Mouse (Mus musculus): ENCODE measurements at regions not wholly inside any gene's neighbourhood (a gene's known extent, or its start where the extent isn't known, plus 50 kb on each side); places are given as distances from the start of the nearest gene placed in this dataset.
A peak's percentile ranks its signal among the peaks of the same experiment; 100 is the strongest.

DNA sequence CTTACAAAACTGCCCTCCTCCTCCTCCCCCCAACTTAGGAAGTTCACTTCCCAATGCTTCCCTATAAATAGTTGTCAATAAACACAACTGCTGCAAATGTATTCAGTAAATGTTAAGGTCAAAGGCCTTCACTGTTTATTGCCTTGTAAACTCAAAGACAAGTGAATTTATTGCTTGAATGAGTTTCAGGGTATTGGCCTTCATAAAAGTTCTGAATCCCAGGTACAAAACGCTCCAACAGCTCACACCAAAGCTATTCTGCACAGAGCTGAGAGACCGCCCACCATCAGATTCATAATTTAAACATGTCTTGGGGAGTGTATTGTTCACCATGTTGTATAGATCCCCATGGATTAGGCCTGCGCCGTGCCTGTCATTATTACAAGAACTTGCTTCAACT lies 53.9 kb upstream of the Cdkn3 start:
- DNase-seq (ENCODE audit: low read depth), result no peak

DNA sequence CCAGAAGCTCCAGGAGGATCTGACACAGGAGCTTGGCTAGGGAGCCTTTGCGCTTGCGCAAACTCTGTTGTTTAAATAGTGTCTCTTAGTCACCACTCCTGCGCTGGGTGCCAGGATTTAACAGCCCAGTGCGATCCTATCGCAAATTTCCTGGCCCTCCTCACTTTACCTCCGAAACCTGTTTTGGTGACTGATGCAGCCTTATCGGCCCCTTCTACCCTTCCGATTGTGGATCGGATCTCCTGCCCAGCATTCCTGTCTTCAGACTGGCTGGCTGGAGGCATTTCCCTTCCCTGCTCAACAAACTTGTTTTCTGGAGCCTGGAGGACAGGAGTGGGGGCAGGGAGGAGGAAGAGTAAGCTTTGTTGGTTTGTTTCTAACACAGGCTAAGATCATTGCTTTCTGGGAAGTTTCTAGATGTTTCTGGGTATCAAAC lies 56.0 kb upstream of the Cdkn3 start:
- peak; percentile 33 for DNase-seq (ENCODE audit: low read depth)

DNA sequence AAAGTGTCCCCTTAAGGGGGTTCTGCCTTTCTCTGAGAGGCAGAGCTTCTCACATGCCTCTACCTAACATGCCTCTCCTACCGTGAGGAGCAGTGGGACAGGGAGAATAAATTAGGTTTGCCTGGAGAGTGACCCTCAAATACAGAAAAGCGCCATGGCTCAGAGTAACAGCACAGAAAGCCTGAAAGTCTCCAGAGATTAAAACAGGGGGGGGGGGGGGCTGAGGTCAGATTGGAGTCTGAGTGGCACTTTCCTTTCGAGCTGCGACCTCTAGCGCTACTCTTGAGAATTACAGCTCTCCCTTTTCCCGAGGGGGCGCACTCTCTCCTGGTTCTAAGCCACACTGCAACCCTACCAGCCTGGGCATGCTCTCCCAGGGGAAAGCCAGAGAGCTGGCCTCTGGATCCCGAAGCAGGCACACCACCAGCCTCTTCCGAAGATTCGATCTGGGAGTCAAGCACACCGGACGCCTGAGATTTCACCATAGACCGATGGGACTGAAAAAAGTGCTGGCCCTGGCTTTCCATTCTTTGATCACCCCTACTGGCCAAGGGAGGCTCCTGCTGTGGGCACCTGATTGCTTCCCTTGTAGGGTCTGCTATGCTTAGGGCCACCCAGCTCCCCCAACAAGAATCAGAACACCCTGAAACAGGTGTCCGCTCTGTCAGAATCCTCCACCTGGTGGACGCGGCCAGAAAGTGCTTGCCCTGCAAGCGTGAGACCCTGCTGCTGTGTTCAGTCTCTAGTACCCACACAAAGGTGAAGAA lies 57.5 kb upstream of the Cdkn3 start:
- DNase-seq (ENCODE audit: low read depth), result peak; percentile 17

DNA sequence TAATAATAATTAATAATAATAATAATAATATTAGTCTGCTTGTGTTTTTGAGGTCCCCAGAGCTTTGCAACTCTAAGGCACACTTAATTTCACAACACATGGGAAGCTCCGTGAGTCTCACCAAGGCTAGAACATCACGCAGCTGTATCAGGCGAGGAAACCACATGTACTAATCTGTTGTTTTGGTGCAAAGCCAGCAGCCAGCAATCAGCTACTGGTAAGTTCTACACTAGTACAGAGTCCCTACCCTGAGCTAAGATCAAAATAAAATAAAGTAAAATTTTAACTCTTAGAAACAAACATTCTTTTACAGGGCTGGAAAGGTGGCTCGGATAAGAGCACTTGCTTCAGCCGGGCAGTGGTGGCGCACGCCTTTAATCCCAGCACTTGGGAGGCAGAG lies 67.8 kb upstream of the Cdkn3 start:
- DNase-seq (ENCODE audit: low read depth), result no peak

DNA sequence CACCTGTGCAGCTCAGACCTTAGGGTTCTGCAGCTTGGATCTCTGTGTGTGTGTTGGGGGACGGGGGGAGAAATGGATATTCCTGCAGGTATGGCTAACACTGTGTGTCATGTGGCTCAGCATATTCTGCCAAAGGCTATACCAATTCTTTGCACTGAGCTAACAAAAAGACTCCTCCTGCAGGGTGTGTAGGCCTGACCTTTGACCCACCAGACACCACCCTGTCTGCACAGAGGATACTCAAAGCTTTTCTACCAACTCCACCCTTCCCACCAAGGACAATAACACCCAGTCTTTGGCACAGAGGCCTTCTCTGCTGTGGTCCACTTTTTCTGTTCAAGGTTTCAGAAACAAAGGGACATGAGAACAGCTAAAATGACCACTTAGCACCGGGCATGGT lies 68.3 kb upstream of the Cdkn3 start:
- no peak for DNase-seq (ENCODE audit: low read depth)

DNA sequence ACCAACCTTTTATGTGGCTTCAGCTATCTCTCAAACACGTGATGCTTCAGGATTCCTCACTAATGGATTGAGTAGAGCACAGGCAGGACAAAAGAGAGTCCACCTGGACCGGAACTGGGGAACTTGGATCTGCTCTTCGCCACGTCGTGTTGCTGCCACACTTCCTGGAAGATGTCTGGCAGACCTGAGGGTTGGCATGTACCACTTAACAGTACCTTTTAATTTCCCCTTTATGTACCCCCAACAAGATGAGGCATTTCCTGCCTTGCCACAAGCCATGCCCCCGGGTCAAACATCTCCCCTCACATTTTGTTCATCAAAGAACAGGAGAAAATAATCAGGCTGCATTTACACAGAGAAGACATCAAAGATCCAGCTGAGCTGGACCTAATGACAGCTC lies 77.6 kb upstream of the Cdkn3 start:
- DNase-seq (ENCODE audit: low read depth), result no peak

DNA sequence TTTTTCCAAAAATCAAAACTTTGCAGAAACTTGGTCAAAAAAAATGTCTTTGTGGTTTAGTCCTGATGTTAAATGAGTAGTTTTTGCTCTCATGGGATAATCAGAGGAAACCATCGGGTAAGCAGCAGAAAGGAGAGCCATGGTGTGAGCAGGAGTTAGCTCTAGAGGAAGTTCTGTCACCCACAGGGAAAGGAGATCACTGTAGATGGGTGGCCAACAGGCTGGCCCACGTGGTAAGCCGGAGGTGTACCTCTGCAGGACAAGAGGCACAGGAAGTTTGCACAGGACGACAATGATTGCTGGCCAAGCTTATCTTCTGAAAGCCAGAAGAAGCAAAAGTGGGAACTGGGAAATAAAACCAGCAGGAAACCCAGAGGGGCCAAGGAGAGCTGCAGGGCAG lies 81.4 kb upstream of the Cdkn3 start:
- DNase-seq (ENCODE audit: low read depth), result peak; percentile 74

DNA sequence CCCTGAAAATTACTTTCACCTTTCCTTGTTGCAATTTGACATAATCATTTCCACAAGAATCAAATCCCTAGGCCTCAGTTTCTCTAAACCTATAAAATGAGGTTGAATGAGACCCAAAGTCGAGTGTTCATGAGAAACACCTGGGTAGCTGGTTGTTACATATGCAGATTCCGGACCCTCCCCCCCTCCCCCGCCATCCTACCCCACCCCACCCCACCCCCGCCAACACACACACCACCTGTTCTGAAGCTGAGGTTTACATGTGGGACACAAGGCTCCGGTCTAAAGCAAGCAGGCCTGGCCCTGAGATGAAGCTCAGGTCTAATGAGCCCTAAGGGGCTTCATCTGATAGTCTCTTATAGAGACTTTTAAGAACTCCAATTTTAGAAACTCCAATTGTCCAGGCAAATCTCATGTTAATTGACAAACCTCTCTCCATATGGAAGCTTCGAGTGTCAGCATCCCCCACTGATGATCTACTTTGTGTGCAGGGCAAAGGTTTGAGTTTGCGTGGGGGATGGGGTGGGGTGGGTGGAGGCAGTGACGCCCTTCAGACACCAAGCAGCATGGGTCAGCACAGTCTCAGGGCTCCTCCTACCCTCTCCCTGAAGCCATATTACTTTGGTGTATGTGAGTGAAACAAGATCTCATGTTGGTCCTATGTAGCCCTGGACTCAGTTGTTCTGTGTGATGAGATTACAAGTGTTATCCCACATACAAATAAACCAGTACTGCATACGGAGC lies 88.7 kb upstream of the Cdkn3 start:
- no peak for DNase-seq (ENCODE audit: low read depth)

DNA sequence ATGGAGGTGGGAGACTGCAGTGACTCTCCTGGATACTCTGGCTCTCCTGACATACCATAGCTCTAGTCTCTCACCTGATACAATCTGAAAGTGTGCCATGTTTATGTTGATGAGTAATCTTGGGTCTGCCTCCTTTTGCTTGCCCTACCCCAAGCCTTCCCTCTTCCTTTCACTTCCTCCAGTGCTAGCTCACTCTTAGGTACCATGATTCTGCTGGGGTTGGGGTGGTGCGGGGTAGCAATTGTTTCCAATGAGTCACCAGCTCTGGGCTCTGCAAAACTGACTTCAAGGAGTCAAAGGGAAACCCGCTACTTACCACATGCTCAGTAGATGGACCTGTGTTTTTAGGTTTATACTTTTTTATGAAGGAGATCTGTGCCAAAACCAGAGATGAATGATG lies 89.3 kb upstream of the Cdkn3 start:
- peak; percentile 10 for DNase-seq (ENCODE audit: low read depth)

DNA sequence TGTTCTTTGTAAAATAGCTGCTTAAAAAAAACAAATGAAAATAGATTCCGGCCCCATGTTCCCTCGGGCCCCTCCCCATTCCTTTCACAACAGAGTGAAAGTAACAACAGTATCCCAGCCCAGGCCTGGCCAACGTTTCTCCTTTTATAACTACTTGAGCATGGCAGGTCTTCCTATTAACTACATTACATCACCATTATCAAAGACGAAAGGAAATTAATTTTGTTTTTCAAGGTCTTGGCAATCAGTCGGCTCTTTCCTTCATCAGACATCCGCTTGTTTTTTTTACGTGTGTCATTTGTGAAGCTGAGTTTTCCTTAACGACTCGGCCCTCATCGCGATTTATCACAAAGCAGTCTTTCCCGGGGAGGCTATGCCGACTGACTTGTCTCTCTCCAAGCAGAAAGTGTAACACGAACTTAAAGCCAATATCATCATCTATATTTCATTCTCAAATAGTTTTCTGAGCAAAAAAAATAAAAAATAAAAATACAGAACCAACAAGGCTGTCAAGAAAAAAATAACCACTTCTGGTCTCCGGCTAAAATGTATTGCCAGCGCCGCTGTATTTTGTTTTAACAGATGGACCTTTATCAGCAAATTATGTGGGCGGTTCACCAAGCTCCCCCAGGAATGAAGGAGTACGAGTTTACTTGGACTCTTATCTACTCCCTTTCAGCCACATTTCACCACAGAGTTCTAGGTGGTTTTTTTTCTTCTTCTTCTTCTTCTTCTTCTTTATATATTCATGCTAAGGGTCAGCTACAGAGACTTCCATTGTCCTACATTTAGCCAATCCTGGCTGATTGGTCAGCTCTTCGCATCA lies 89.9 kb upstream of the Cdkn3 start:
- DNase-seq (ENCODE audit: low read depth), result no peak

DNA sequence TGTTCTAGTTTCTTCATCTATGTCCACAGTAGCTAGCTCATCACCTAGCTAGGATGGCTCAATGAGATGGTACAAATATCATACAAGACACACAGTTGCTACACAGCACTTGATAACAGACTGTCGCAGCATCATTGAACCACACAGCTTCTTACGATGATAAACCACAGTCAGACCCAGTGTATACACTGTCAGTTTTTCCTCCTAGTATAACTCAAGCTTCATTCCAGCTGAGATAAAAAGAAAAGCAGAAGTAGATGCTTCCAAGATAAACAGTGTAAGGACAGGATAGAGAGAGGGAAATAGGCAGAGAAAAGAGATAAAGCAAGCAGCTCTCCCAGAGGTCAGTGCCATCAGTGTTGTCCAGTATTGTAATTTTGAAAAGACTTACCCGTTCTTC lies 92.1 kb upstream of the Cdkn3 start:
- DNase-seq (ENCODE audit: low read depth), result no peak

DNA sequence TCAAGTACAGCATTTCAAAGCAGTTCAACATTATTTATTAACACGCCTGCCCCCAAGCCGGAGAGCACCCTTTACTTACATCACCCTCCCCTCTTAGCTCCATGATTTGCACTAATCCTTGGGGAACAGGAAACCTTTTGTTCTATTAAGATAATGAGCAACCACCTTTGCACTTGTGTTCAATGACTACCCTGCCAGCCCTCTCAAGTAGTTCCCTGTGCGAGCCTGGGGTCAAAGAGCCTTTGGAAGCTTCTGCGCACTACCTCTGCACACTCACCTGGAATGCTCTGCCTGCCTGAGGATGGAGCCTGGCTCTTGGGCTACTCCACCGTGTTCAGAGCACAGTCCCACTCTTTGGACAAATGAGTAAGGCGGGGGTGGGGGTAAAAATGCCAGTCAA lies 96.0 kb upstream of the Cdkn3 start:
- DNase-seq (ENCODE audit: low read depth), result no peak

DNA sequence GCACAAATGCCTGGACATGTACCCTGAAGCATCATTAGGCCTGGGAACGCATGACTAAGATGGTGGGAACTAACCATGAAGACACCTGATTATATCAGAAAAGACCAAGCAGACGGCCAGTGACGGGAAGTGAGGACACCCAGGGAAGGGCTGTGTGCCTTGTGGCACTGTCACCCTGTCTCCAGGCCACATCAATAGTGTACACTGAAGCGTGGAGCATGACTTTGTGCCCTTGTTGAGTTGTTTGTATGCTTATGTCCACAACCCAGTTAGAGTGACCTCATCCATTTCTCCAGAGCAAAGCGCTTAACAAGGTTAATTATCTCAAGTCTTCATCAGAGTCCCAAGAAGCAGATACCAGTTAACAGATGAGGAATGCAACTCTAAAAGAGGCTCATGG lies 96.8 kb upstream of the Cdkn3 start:
- no peak for DNase-seq (ENCODE audit: low read depth)

DNA sequence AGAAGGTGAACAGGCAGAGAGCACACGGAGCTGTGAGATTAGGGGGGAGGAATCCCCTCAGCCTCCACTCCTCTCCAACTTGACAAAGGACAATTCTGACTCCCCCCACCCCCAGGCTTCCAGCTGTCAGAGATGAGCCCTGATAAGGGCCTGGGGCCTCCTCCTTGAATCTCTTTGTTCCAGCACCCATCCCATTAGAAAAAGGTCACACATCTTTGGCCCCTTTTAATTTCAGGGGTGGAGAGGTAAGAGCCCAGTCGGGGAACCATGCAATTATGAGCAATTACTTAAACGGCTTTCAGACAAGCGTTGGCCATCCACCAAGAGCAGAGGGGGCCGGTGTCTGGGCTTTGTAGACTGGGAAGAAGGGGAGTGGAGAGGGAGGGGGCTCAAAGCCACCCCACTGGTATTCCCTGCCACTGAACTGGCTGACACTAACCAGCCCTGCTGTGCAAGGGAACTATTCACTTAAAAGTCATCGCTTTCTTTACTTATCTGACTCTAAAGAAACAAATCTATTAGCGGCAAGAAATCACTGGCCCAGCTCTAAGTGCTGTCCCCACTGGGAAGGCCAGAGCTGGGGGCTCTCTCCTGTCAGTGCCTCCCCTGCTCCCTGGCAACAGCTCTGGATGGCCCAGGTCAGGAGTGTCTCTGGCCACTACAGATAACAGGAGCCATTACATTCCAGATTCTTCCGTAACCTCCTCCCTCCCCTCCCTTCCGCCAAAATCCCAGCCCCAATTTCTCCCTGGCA lies 98.4 kb upstream of the Cdkn3 start:
- DNase-seq (ENCODE audit: low read depth), result no peak

DNA sequence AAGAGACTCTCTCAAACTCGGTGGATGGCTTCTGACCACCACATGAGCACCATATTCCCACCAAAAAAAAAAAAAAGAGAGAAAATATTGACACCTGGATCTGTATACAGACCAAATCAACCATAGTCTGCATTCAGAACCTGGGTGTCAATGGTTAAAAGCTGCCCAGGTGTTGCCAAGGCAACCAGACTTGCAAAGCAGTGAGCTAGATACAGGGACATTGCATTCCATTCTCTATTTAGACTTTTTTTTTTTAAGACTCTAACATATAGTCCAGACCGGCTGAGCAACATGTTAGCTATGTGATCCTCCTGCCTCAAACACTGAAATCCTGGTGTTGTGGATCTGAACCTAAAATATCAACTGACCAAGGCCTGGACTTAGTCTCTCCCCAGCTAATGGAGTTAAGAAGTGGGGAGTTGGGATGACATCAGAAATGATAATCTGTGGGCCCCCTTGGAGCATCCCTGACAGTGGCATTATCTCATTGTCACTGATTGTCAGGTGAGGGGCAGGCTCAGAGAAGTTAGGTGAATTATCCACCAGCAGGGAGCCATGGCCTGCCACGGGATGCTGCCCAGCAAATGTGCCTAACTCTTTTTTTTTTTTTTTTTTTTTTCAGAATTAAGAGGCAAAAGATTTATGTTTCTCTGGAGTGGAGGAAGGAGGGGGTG lies 99.1 kb upstream of the Cdkn3 start:
- no peak for DNase-seq (ENCODE audit: low read depth)

DNA sequence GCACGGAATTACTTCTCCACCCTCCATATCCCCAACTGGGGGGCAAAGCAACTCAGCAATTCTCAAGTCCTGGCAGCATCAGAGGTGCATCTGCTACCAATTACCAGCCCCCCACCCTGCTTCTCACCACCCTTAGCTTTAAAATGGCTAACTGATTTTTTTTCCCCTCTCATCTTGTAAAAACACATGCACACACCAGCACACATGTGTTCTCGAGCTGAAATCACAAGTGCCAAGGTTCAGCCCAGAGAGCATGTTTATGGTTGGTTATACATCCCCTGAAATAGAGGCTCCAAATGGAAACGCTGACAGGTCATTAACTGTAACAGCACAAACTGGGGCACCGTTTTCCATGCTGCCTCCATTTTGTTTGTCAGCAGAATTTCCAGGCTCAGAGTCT lies 101.0 kb upstream of the Cdkn3 start:
- DNase-seq (ENCODE audit: low read depth), result no peak

DNA sequence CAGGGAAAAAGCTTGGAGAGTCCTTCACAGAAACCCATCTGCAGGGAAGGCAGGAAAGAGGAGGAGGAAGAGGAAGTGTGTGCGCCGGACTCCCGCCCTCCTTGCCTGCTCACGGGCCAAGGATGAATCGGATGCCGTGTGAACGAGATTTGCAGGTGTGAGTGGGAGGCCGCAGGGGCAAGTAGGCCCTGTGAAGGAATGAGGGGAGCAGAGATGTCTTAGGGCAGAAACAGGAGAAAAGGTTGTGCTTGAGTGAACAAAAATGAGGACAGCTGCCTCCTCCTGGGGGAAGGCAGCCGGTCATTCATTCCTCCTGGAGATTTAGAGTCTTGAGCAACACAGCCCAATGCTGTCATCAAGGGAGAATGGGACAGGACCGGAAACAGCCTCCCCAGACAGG lies 104.1 kb upstream of the Cdkn3 start:
- no peak for DNase-seq (ENCODE audit: low read depth)

DNA sequence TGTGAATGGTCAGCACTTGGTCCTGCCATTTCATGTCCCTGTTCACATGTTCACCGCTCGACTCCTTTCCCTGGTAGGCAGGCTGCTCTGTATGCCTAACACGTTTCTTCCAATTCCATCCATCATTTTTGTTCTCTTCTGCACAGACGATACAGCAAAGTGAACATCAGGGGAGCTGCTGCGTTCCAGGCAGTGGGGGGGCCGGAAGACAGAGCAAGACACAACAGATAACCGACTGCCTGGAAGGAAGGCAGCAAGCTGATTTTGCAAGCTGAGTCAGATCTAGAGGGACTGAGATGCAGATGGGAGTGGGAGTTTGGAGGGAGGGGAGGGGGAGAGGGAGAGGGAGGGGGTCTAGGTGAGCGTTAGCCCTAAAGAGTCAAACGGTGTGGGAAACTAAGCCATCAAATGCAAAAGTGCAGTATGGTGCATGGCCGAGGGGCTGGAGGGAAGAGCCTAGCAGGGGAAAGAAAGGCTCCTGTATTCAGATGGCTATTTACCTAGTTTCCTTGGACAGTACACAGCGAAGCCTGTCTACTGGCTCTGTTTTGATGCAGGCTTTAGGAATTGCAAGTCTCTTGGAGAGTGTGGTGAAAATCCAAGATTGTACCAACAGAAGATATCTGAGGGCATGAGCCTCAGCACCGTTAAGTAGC lies 112.9 kb upstream of the Cdkn3 start:
- DNase-seq (ENCODE audit: low read depth), result no peak

DNA sequence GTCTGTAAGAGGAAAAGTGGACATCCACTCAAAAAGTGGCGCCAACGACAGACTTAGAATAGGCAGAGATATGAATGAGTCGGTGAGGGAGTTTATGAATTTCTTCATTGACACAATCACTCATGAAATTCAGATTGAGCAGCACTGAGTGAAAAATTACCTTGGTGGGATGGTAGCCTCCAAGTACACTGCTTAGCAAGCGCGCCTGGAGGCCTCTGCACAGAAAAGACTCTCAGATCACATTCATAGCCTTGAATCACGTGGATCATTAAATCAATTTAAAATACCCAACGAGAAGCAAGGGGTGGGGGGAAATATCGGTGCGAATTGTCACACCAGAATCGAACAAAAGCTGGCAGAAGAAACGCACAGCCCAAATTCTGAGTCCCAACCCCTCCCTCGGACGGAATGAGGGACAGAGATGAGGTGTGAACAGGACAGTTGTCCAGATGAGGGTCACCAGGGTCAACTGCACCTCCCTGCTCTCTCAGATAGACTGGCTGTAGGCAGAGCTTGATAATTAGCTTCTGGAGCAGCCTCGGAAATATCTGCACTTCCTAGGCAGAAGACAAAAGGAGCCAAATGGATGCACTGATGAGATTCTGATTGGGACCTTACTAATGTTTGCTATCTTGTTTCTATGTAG lies 113.5 kb upstream of the Cdkn3 start:
- no peak for DNase-seq (ENCODE audit: low read depth)

DNA sequence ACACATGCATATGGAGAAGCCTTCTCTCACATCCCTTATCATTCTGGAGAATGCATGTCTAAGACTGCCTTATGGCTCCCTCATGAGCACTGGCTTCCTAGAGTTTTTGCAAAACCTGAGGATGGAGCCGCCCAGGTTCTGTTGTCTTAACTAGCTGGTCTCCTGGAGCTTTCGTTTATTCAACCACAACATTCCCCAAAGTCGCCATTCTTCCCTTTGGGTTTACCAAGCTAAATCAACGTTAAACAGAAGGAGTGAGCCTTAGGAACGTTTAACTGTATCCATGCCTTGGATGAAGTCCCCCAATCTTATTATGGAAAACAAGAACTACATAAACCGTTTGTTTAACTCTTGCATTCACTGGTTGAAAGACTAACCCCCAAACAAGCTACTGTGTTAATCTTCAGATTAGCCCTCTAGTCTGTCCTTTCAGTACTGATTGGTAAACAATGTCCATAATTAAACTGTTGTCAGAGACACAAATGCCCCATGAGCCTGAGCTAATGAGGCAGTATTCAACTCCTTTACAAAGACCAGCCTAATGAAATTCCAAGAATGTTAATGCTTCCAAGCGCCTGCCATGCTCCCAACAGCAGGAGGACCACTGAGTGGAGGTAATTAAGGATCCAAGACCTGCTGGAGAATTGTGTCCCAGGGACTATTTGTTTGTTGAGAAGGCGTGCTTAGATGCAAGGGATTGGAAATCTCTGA lies 121.1 kb upstream of the Cdkn3 start:
- no peak for DNase-seq (ENCODE audit: low read depth)
